Mouse (Mus musculus) large intestine, adult 2 months (tissue): Measurements from ENCODE around the gene Oxsr1. TPM values are rescaled to one million over a fixed set of nuclear protein-coding genes. Genes with fewer than 3 reads are reported as not detected.
A peak's percentile ranks its signal among the peaks of the same experiment; 100 is the strongest.
"Not testable (repeated sequence)": the region's sequence is repeated elsewhere in the genome, so short reads cannot be mapped to it uniquely, and the experiment has no call there.

ENCODE experiments used
- DNase-seq: peaks from one replicate; pipeline ENCODE4 v3.0.0-alpha.2; 2012; ENCODE audit warnings: low read depth, low spot score
- WGBS: fragments of 180-500 bp; shearing (Covaris S2); methylation state at CpG from one replicate; pipeline ENCODE4 v1.1.7; 2018; 5-methylcytosine and 5-hydroxymethylcytosine counted together
- polyA plus RNA-seq: library from polyadenylated mRNA; depleted of rRNA; stranded (reverse); fragments of >200 nt; gene quantifications from 2 replicates; pipeline ENCODE4 v1.2.3, GENCODE M21; 2012; rRNA removed

Oxsr1 gene
- 14.2 and 18.4 TPM in 2 replicates for polyA plus RNA-seq

GRCm38 (mm10) chr9:119322289-119323259, at the start of gene Oxsr1:
Gene Oxsr1 (minus strand): TSS chr9:119322427.
- WGBS: under 1% methylated on average over 76 of the region's 76 CpGs
- peak; percentile 99 for DNase-seq

DNA sequence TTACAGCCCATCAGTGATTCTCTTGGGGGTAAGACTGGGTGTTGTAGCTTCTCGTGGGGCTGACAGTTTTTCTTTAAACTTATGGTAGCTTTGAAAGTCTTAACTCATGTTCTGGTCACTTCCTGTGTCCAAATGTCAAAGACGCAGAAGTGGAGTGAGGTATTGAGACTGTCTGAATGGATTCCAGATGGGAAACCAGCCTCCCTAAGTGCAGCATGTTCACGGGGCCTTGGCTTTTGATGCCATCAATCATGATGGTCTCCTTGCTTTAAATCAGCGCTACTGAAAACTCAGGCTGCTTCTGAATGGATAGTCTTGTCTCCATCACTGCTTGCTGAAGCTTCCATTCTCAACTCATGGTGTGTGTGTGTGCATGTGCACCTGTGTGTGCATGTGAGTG, 49.0 kb upstream of the Oxsr1 start:
- no peak for DNase-seq
- WGBS: 81% methylated on average over 4 of the region's 4 CpGs

DNA sequence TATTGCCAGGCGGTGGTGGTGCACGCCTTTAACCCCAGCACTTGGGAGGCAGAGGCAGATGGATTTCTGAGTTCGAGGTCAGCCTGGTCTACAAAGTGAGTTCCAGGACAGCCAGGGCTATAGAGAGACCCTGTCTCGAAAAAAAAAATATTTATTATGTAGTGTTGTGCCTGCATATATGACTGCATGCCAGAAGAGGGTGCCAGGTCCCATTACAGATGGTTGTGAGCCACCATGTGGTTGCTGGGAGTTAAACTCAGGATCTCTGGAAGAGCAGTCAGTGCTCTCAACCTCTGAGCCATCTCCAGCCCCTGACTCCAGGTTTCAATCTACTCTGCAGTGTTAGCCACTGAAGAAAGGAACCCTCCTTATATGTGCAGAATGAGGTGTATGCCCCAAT, 48.5 kb upstream of the Oxsr1 start:
- DNase-seq: not testable (repeated sequence)
- 80% methylated on average over 4 of the region's 4 CpGs for WGBS

DNA sequence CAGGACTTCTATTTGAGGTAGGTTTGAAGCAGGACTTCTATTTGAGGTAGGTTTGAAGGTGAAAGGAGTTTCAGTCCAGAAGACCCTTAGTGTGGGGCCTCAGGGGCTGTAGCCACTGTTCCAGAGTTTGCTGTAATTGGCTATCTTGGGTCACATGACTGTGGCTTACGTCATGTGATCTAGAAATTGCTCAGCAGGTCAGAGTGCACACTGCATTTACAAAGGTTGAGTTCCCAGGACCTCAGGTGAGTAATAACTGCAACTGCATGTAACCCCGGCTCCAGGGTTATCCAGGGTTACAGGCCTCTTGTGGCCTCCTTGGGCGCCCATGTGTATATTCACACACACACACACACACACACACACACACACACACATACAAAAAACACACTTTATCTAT, 46.1 kb upstream of the Oxsr1 start:
- DNase-seq: no peak
- WGBS: 82% methylated on average over 3 of the region's 3 CpGs

DNA sequence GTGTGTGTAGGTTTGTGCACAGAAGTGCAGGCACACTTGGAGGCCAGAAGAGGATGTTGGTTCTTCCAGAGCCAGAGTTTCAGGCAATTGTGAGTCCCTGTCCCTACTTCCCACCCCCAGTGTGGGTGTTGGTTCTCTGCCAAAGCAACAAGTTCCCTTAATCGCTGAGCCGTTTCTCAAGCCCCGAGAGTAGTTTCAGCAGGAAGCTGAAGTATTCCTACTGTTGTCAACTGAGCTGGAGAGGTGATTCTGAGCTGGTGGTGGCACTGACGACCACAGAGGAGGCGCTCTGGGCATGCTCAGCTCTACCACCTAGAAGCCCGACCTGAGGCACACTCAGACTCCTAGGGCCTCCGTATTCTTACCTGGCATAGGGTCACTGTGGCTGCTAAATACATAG, 43.1 kb upstream of the Oxsr1 start, which contains the start of gene Slc22a14:
Gene Slc22a14 (minus strand): TSS at position 270 of the 400 bp plus-strand sequence.
- WGBS: 68% methylated on average over 7 of the region's 7 CpGs

GRCm38 (mm10) chr9:119363229-119363628, 41.0 kb upstream of the Oxsr1 start:
- DNase-seq: no peak
- 84% methylated on average over 12 of the region's 12 CpGs for WGBS

More for the DNA sequence above, 43.1 kb upstream of the Oxsr1 start, which contains the start of gene Slc22a14:
- DNase-seq: no peak

DNA sequence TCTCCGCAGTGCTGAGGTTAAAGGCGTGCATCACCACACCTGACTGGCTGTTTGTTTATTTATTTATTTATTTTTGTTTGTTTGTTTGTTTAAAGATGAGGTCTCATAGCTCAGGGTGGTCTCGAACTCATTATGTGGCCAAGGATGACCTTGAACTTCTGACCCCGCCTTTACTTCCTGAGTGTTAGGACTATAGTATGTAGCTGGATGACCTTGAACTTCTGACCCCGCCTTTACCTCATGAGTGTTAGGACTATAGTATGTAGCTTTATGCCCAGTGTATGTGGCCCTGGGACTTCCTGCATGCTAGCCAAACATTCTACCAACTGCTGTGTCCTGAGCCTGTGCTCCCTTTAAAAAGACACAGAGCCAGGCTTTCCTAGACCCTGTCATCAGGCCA, 39.2 kb upstream of the Oxsr1 start:
- WGBS: 94% methylated on average over 5 of the region's 5 CpGs
- DNase-seq: no peak

- no peak for DNase-seq
- 25% methylated on average over 9 of the region's 9 CpGs for WGBS
Measured at GRCm38 (mm10) chr9:119358058-119358429, 35.8 kb upstream of the Oxsr1 start.

DNA sequence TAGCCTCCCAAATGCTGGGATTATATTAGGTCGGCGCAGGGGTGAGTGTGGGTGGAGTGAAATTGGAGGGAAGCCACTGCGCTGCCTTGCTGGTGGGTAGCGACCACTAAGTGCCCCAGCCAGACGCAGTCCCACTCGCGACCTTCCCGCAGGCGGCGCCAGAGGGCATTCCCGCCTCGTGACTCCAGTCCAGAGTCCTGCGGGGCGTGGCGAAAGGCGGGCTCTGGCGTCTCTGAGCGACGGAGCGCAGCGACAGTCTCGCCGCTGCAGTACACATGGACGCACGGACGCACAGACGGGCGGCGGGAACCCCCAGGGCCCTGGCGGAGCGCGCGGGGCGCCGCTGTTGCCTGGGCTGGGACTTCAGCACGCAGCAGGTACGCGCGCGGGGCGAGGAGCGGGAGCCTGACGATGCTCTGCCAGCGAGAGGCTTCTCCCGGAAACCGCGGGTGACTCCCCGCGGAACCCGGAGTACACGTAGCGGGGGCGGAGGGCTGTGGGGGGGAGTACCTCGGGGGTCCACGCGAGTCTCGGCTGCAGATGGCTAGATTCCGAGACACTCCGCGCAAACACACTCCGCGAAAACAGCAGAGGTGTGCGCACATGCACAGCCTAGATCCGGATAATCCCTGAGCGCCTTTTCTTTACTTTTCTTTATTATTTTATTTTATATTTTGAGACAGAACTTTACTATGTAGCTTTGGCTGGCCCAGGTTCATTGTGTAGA, 35.3 kb upstream of the Oxsr1 start, which contains the start of gene Xylb:
Gene Xylb (plus strand): TSS at position 51 of the 727 bp plus-strand sequence.
- DNase-seq: peak; percentile 67
- 2% methylated on average over 65 of the region's 65 CpGs for WGBS

DNA sequence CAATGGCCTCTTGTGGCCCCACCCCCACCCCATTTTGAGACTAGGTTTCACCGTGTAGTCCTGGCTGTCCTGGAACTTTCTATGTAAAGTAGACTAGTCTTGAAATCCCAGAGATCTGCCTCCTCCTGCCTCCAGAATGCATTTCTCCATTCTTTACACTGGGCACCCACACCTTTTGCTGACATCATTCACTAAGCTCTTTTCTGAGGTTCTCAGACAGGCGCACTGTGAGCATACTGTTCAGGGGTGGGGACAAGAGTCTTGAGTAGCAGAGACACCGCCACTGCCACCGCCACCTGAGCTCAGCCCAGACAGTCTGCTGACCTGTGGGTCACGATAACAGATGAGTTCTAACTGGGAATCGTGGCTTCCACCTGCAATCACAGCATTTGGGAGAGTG, 33.7 kb upstream of the Oxsr1 start:
- DNase-seq: no peak
- 72% methylated on average over 6 of the region's 6 CpGs for WGBS

DNA sequence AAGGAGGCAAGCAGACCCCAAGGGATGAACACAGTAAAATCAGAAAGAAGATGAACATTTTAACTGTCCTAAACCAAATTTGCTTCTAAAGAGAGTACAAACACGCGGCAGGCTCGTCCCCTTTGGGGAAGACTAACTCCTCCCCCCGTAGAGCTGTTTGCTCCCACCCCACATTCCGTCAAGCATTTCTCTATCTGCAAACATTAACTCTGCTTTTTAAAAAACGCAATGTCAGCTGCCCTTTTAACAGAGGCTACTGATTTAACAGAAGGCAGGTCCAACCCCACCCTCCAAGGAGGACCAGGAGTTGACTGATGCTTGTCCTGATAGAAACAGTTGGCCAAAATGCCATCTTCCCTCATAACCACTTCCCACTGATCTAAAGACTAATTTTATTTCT, 31.7 kb upstream of the Oxsr1 start:
- 56% methylated on average over 6 of the region's 6 CpGs for WGBS
- DNase-seq: no peak

DNA sequence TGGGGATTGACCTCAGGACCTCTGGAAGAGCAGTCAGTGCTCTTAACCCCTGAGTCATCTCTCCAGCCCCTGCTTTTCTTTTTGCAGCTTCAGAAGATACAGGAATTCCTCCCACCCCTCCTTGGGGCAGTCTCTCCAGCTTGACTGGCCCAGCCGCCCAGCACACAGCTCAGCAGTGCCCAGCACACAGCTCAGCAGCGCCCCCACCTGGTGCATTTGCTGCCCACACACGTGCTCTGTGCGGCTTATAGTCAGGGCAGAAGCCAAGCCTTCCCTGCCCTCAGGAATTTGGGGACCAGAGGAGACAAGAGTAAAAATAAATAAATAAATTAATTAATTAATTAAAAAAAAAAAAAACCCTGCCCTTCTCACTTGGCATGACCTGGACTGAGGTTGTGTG, 29.8 kb upstream of the Oxsr1 start:
- DNase-seq: peak; percentile 44
- WGBS: 23% methylated on average over 4 of the region's 4 CpGs

DNA sequence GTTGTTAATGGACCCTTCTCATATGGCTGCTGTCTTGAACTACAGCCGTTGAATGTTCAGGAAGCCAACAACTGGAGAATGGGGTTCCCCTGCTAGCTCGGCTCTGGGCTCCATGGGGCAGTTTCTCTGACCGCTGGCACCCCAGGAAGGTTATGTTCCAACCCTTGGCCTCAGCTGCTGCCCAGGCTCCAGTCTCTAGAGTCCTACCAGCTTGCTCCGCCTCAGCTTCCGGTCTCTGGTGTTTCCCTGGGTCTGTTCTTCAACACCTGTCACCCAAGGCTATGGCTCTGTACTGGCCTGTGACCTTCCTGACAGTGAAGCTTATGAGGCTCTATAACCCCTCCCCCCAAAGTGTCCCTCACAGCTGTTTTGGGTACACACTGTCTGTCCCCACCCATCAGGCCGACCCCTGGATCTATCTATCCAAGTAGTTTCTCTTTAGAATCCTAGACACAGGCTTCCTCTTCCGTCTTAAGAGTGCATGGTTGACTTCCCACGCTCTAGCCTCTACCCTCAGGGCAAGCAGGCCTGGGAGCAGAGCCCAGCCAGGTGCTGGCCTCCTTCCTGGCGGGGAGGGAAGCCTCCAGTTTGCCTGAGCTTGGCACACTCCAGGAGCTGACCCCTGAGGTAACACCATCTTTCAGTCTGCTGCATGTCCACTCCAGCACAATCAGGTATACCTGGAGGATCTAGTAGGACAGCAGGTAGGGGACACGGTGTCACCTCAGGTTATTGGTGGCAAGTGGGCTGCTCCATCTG, 28.9 kb upstream of the Oxsr1 start:
- WGBS: 91% methylated on average over 10 of the region's 10 CpGs
- DNase-seq: no peak

- no peak for DNase-seq
- 83% methylated on average over 3 of the region's 3 CpGs for WGBS
Measured at GRCm38 (mm10) chr9:119350531-119350930, 28.3 kb upstream of the Oxsr1 start.

DNA sequence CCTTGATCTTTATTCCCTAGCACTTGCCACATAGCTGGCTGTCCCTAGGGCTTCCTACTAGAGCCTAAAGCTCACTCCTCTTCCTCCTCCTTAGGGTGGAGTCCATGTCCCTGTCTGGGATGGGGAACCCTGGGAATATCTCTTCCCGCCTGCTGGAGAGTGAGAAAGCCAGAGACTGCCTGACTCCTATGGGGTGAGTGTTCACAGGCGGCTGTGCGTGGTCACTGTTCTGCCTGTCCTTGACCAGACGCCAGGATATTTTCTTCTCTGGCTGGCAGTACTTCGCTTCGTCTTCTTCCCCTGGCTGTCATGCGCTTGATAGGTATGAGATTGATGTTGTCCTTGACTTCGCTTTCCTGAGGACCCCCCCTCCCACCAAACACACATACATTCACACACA, 24.1 kb upstream of the Oxsr1 start:
- DNase-seq: no peak
- 95% methylated on average over 8 of the region's 8 CpGs for WGBS

DNA sequence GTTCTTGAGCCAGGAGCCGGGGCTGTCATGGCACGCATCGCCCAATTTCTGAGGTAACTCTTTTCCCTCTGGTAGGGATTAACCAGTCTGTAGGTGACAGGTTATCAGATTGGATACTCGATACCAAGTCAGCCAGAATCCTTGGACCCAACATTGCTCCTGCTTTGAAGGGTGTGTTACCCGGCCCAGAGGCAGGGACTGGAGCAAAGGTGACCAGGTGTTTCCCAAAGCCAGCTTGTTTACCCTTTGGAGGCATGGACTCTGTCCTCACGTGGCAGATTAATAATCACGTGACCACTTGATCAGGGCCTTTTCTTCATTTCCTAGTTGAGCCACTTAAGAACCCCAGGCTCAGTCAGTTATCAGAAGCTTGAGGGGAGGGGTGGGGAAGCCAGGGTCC, 20.5 kb upstream of the Oxsr1 start:
- no peak for DNase-seq
- 37% methylated on average over 7 of the region's 7 CpGs for WGBS

- peak; percentile 99 for DNase-seq
- under 1% methylated on average over 68 of the region's 68 CpGs for WGBS
Measured at GRCm38 (mm10) chr9:119340909-119341816, 18.9 kb upstream of the Oxsr1 start, which contains the start of gene Myd88. Gene Myd88 (minus strand): TSS chr9:119341411.

- WGBS: under 1% methylated on average over 8 of the region's 8 CpGs
- DNase-seq: no peak
Measured at GRCm38 (mm10) chr9:119340212-119340580, 18.0 kb upstream of the Oxsr1 start.
